Comparison of ENCODE assay signal across 8 mouse cellular contexts in the genomic region with DNA sequence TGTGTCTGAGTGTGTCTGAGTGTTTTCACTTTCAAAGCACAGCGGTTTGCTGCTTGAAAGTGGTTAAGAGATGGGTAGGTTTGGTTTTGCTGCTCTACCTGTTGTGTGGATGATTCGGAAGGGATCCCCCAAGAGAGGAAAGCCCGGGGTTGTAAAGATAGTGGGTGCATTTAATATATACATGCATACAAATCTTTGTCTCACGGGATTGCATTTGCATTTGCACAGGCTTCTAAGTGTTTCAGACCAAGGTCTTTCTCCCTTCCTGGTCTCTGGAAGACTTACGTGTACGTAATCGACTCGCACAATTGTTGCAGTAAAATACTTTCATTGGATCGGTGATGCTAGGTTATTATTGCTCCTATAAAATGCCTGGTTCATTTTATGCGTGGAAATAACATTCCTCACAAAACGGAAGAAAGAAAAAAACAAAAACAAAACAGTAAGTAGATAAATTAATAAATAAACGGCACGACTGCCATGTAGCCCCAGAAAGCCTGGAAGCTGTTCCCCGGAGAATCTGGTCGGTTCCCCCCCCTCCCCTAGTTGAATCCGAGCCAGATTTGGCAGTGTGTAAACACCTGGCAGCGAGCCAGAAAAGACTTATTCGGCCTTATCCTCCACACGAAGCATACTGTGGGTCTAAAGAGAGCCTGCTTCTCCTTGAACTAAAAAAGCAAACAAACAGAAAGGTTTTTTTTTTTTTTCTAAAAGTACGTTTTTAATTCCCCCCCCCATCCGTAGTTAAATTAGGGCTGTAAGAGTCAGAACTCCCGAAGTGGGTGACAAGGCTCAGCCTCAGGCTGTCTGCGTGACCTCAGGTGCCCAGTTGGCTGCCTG. TPM values are rescaled to one million over a fixed set of nuclear protein-coding genes. Genes with fewer than 3 reads are reported as not detected.
DNase-seq lines count a peak whose midpoint lies in the region; ATAC-seq lines count a peak whose summit lies in the region.

No protein-coding gene starts in this region.

- DNase-seq in adrenal gland, adult (ENCODE audit: inconsistent age in 2 of 2, low spot score in 1 of 2): peak; percentile 18 to 78
- no peak for DNase-seq in adrenal gland, adult 8-10 months
- peak; percentile 20 to 47 for DNase-seq in adrenal gland, postnatal 36 days
- peak; percentile 44 for DNase-seq in liver
- peak; percentile 53 for DNase-seq in neural tube, embryonic 11.5 days (ENCODE audit: low spot score)

- peak; percentile 47; the same call in 1 of the 2 replicates for ATAC-seq in forebrain, embryonic 12.5 days (ENCODE audit: low FRiP score)
- peak; percentile 32; the same call in 1 of the 2 replicates for ATAC-seq in hindbrain, embryonic 12.5 days (ENCODE audit: low FRiP score)
- no peak for ATAC-seq in neural tube, embryonic 11.5 days (ENCODE audit: insufficient read depth, low FRiP score, low TSS enrichment)
- no peak for ATAC-seq in inflammation-experienced regulatory T-cells, adult 6 months

- H3K4me3 ChIP-seq in forebrain, embryonic 12.5 days (replicated peaks): peak overlapping the region; percentile 64
- peak overlapping the region; percentile 59 for H3K4me3 ChIP-seq in hindbrain, embryonic 12.5 days
- H3K4me3 ChIP-seq in neural tube, embryonic 11.5 days (ENCODE audit: low read depth, low read length): peak overlapping the region; percentile 63

- no peaks in the 10 kb centered on the region for H3K9me3 ChIP-seq in forebrain, embryonic 12.5 days
- H3K9me3 ChIP-seq in hindbrain, embryonic 12.5 days (replicated peaks): no peaks in the 10 kb centered on the region
- no peaks in the 10 kb centered on the region for H3K9me3 ChIP-seq in neural tube, embryonic 11.5 days (ENCODE audit: control insufficient read depth, low read length)

- H3K27ac ChIP-seq in forebrain, embryonic 12.5 days: 0 out of 2 replicates have a peak overlapping the region, but pooled peaks have one; percentile 31
- H3K27ac ChIP-seq in hindbrain, embryonic 12.5 days: no peak overlapping the region
- no peak overlapping the region for H3K27ac ChIP-seq in neural tube, embryonic 11.5 days (ENCODE audit: low read depth, low read length)

- H3K9ac ChIP-seq in forebrain, embryonic 12.5 days: peak overlapping the region; percentile 74
- peak overlapping the region; percentile 72; the same call in 1 of the 2 replicates for H3K9ac ChIP-seq in hindbrain, embryonic 12.5 days
- no peak overlapping the region for H3K9ac ChIP-seq in neural tube, embryonic 11.5 days (ENCODE audit: low read length)

- H3K4me1 ChIP-seq in forebrain, embryonic 12.5 days: peaks cover 26% of the 10 kb centered on the region
- peaks cover 25% of the 10 kb centered on the region for H3K4me1 ChIP-seq in hindbrain, embryonic 12.5 days
- 0 out of 2 replicates have a peak, but pooled peaks cover 4% of the 10 kb centered on the region for H3K4me1 ChIP-seq in neural tube, embryonic 11.5 days (ENCODE audit: control insufficient read depth, insufficient read depth, low read length)

- H3K36me3 ChIP-seq in forebrain, embryonic 12.5 days (replicated peaks): no peaks in the 10 kb centered on the region
- no peaks in the 10 kb centered on the region for H3K36me3 ChIP-seq in hindbrain, embryonic 12.5 days
- no peaks in the 10 kb centered on the region for H3K36me3 ChIP-seq in neural tube, embryonic 11.5 days (ENCODE audit: control insufficient read depth, insufficient read depth, low read length)

- WGBS in forebrain, embryonic 12.5 days: 4% methylated on average over 23 of the region's 23 CpGs
- 8% methylated on average over 23 of the region's 23 CpGs for WGBS in hindbrain, embryonic 12.5 days
- 9% methylated on average over 23 of the region's 23 CpGs for WGBS in neural tube, embryonic 11.5 days

- H3K4me2 ChIP-seq in forebrain, embryonic 12.5 days: peak overlapping the region; percentile 94
- peak overlapping the region; percentile 91 for H3K4me2 ChIP-seq in hindbrain, embryonic 12.5 days (replicated peaks)
- H3K4me2 ChIP-seq in neural tube, embryonic 11.5 days (ENCODE audit: low read depth): peak overlapping the region; percentile 83

- H3K27me3 ChIP-seq in forebrain, embryonic 12.5 days: peaks cover 31% of the 10 kb centered on the region
- peaks cover 21% of the 10 kb centered on the region for H3K27me3 ChIP-seq in hindbrain, embryonic 12.5 days
- peaks cover 7% of the 10 kb centered on the region for H3K27me3 ChIP-seq in neural tube, embryonic 11.5 days (ENCODE audit: control insufficient read depth, insufficient read depth, low read length)

RNA-seq across cellular contexts. Expression of gene Pappa, which starts 2.7 kb away (rescaled TPM):
- total RNA-seq in adrenal gland, adult 8-10 months (2022): under 1 TPM; 0.28 to 0.38 (median 0.32) TPM
- under 1 TPM; 0.33 to 0.60 TPM for total RNA-seq in adrenal gland, postnatal 36 days (2021)
- 2.4 and 2.5 TPM in 2 replicates for polyA plus RNA-seq in forebrain, embryonic 12.5 days (2016; fragmentation: Nextera tagmentation; extraction: Ambion mirVana)
- polyA plus RNA-seq in hindbrain, embryonic 12.5 days (2016; fragmentation: Nextera tagmentation; extraction: Ambion mirVana): 1.3 and 1.6 TPM in 2 replicates
- 0.65 and 0.78 TPM in 2 replicates for polyA plus RNA-seq in neural tube, embryonic 11.5 days (2014; fragmentation: Nextera tagmentation; extraction: Ambion mirVana)
- not detected for polyA plus RNA-seq in inflammation-experienced regulatory T-cells, adult 6 months (2017; shearing (Covaris generic))

Comparison
In these comparisons a context has a peak if more than half of its experiments do, and no peak if none do; other contexts are left out.
1. ATAC-seq: peak in forebrain, embryonic 12.5 days (single experiment) and hindbrain, embryonic 12.5 days (single experiment); none in neural tube, embryonic 11.5 days (single experiment) and inflammation-experienced regulatory T-cells, adult 6 months (single experiment).
2. Peak in every context shown above with its lines, with median percentiles within 50 percentile points of each other: H3K4me2 ChIP-seq and H3K4me3 ChIP-seq.